In genomic region chrX:164419955-164420354, GRCm38 (mm10) we compare ENCODE assay signal across 8 mouse cellular contexts. TPM values are rescaled to one million over a fixed set of nuclear protein-coding genes. Genes with fewer than 3 reads are reported as not detected.
DNase-seq lines count a peak whose midpoint lies in the region; ATAC-seq and TF ChIP-seq lines count a peak whose summit lies in the region.

No protein-coding gene starts in this region.

- H3K9ac ChIP-seq in lung, embryonic 14.5 days = peak overlapping the region; percentile 64
- H3K9ac ChIP-seq in limb, embryonic 12.5 days (replicated peaks) = peak overlapping the region; percentile 65

- no peak for TF ChIP-seq POLR2A in embryonic fibroblast, embryonic 13.5 days (IDR thresholded peaks at IDR 0.05; ENCODE audit: low read depth, low read length)
- TF ChIP-seq POLR2A in olfactory bulb, adult 2 months (IDR thresholded peaks at IDR 0.05; ENCODE audit: insufficient read depth, low read depth, low read length) = no peak

- H3K27ac ChIP-seq in lung, embryonic 14.5 days (ENCODE audit: low read depth) = peak overlapping the region; percentile 69
- H3K27ac ChIP-seq in embryonic fibroblast, embryonic 13.5 days (ENCODE audit: insufficient read depth, low read length) = no peak overlapping the region
- peak overlapping the region; percentile 53; the same call in 1 of the 2 replicates for H3K27ac ChIP-seq in limb, embryonic 12.5 days
- H3K27ac ChIP-seq in olfactory bulb, adult 2 months (ENCODE audit: insufficient read depth, low read depth, low read length) = 0 out of 2 replicates have a peak overlapping the region, but pooled peaks have one; percentile 64

- H3K36me3 ChIP-seq in lung, embryonic 14.5 days (ENCODE audit: insufficient read depth) = peaks cover 24% of the 10 kb centered on the region
- peaks cover 15% of the 10 kb centered on the region; the same call in 1 of the 2 replicates for H3K36me3 ChIP-seq in limb, embryonic 12.5 days

- no peak for DNase-seq in lung, embryonic 14.5 days
- DNase-seq in lung, postnatal 10 days = no peak
- DNase-seq in right cerebral cortex, postnatal 4 days = no peak
- no peak for DNase-seq in urinary bladder, postnatal 10 days (ENCODE audit: low spot score)
- no peak for DNase-seq in gastrocnemius, postnatal 36 days

- peak overlapping the region; percentile 55 for H3K4me2 ChIP-seq in lung, embryonic 14.5 days
- H3K4me2 ChIP-seq in limb, embryonic 12.5 days = peak overlapping the region; percentile 57

- H3K9me3 ChIP-seq in lung, embryonic 14.5 days (ENCODE audit: low read depth, low read length) = no peaks in the 10 kb centered on the region
- H3K9me3 ChIP-seq in limb, embryonic 12.5 days = no peaks in the 10 kb centered on the region

- TF ChIP-seq CTCF in lung, embryonic 14.5 days (IDR thresholded peaks at IDR 0.05; ENCODE audit: low read depth) = no peak
- no peak for TF ChIP-seq CTCF in embryonic fibroblast, embryonic 13.5 days (IDR thresholded peaks at IDR 0.05; ENCODE audit: borderline replicate concordance, insufficient read depth, low read length)
- TF ChIP-seq CTCF in olfactory bulb, adult 2 months (IDR thresholded peaks at IDR 0.05; ENCODE audit: insufficient read depth, low read depth, low read length) = no peak

- peak; percentile 16; the same call in 1 of the 2 replicates for ATAC-seq in lung, embryonic 14.5 days (ENCODE audit: insufficient read depth)
- ATAC-seq in limb, embryonic 12.5 days (ENCODE audit: insufficient number of reproducible peaks, insufficient read depth, low FRiP score, low TSS enrichment, low read depth) = no peak

- intact Hi-C loops in gastrocnemius, postnatal 36 days (cut with DNase I) = no loop called here

- WGBS in lung, embryonic 14.5 days = 7% methylated on average over 13 of the region's 13 CpGs
- 20% methylated on average over 13 of the region's 13 CpGs for WGBS in limb, embryonic 12.5 days
- WGBS in olfactory bulb, adult 2 months = 21% methylated on average over 13 of the region's 13 CpGs

- H3K4me3 ChIP-seq in lung, embryonic 14.5 days (ENCODE audit: low read depth, low read length) = peak overlapping the region; percentile 55
- peak overlapping the region; percentile 94 for H3K4me3 ChIP-seq in embryonic fibroblast, embryonic 13.5 days (ENCODE audit: insufficient read depth, low read length)
- H3K4me3 ChIP-seq in limb, embryonic 12.5 days (replicated peaks) = peak overlapping the region; percentile 54
- H3K4me3 ChIP-seq in olfactory bulb, adult 2 months (ENCODE audit: insufficient read depth, low read depth, low read length) = peak overlapping the region; percentile 92

- H3K27me3 ChIP-seq in lung, embryonic 14.5 days (ENCODE audit: insufficient read depth, low read length) = no peaks in the 10 kb centered on the region
- peaks cover 26% of the 10 kb centered on the region for H3K27me3 ChIP-seq in limb, embryonic 12.5 days

- no peaks in the 10 kb centered on the region for H3K4me1 ChIP-seq in lung, embryonic 14.5 days (ENCODE audit: insufficient read depth)
- H3K4me1 ChIP-seq in embryonic fibroblast, embryonic 13.5 days (ENCODE audit: control insufficient read depth, insufficient read depth, low read length) = no peaks in the 10 kb centered on the region
- H3K4me1 ChIP-seq in limb, embryonic 12.5 days (replicated peaks) = peaks cover 7% of the 10 kb centered on the region
- H3K4me1 ChIP-seq in olfactory bulb, adult 2 months (ENCODE audit: control insufficient read depth, insufficient read depth, low read length) = no peaks in the 10 kb centered on the region

RNA-seq across cellular contexts. Expression of gene Piga, which starts 0.4 kb away (rescaled TPM):
- 21.3 and 23.3 TPM in 2 replicates for polyA plus RNA-seq in lung, embryonic 14.5 days (2014; fragmentation: Nextera tagmentation; extraction: Ambion mirVana)
- 11.3 and 13.7 TPM in 2 replicates for polyA plus RNA-seq in embryonic fibroblast, embryonic 13.5 days (2011; ENCODE audit: insufficient read length, low read depth, missing spikeins)
- polyA plus RNA-seq in limb, embryonic 12.5 days (2016; fragmentation: Nextera tagmentation; extraction: Ambion mirVana) = 16.1 and 17.6 TPM in 2 replicates
- polyA plus RNA-seq in olfactory bulb, adult 2 months (2012; ENCODE audit: insufficient read depth, insufficient read length, low replicate concordance, missing spikeins) = not detected in 2 replicates
- 1 to 10 TPM; 1.6 to 1.7 TPM for total RNA-seq in gastrocnemius, postnatal 36 days (2021)

RNA-seq across cellular contexts. Expression of gene Asb11, which starts 16.8 kb away (rescaled TPM):
- not detected in 2 replicates for polyA plus RNA-seq in lung, embryonic 14.5 days (2014; fragmentation: Nextera tagmentation; extraction: Ambion mirVana)
- polyA plus RNA-seq in embryonic fibroblast, embryonic 13.5 days (2011; ENCODE audit: insufficient read length, low read depth, missing spikeins) = not detected in 2 replicates
- polyA plus RNA-seq in limb, embryonic 12.5 days (2016; fragmentation: Nextera tagmentation; extraction: Ambion mirVana) = not detected in 2 replicates
- polyA plus RNA-seq in olfactory bulb, adult 2 months (2012; ENCODE audit: insufficient read depth, insufficient read length, low replicate concordance, missing spikeins) = not detected in 2 replicates
- 100 to 1,000 TPM in 1 of 2 experiments, 10 to 100 TPM in 1; 88.8 to 114 TPM for total RNA-seq in gastrocnemius, postnatal 36 days (2021)

RNA-seq across cellular contexts. Expression of gene Vegfd, which starts 46.8 kb away (rescaled TPM):
- polyA plus RNA-seq in lung, embryonic 14.5 days (2014; fragmentation: Nextera tagmentation; extraction: Ambion mirVana) = 40.1 and 45.0 TPM in 2 replicates
- polyA plus RNA-seq in embryonic fibroblast, embryonic 13.5 days (2011; ENCODE audit: insufficient read length, low read depth, missing spikeins) = 34.7 and 58.0 TPM in 2 replicates
- polyA plus RNA-seq in limb, embryonic 12.5 days (2016; fragmentation: Nextera tagmentation; extraction: Ambion mirVana) = 4.0 and 4.5 TPM in 2 replicates
- polyA plus RNA-seq in olfactory bulb, adult 2 months (2012; ENCODE audit: insufficient read depth, insufficient read length, low replicate concordance, missing spikeins) = not detected in 2 replicates
- total RNA-seq in gastrocnemius, postnatal 36 days (2021) = 1 to 10 TPM; 1.9 to 2.3 TPM
